Mouse (Mus musculus): ENCODE measurements around the gene Rasgef1a.

Gene Rasgef1a

GRCm38 (mm10) chr6:118027036-118027435 lies 15.8 kb downstream of the Rasgef1a start:
- no peak for DNase-seq (ENCODE audit: low spot score)

DNA sequence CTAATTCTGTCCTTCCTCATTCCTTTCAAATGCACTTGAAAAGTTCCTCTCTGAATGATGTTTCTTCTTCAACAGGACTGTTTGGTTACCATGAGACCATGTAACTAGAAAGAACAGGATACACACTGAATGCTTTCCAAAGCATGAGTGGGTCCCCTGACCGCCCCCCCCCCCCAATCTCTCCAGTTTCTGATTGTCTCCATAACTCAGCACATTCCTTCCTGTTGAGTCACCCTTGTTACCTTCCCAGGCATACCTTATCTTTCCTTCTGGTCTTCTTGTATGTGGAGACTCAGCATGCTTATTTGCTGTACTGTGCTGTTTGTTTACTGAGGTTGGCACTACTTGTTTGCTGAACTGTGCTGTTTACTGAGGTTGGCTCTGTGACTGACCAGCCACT lies 20.2 kb downstream of the Rasgef1a start:
- DNase-seq (ENCODE audit: low spot score), result peak; percentile 48

- peak; percentile 69 for DNase-seq (ENCODE audit: low spot score)
Observed at GRCm38 (mm10) chr6:118035639-118036038, 24.4 kb downstream of the Rasgef1a start.

GRCm38 (mm10) chr6:118036118-118036805 lies 25.0 kb downstream of the Rasgef1a start:
- DNase-seq (ENCODE audit: low spot score), result peak; percentile 77

- no peak for DNase-seq (ENCODE audit: low spot score)
Observed at GRCm38 (mm10) chr6:118036866-118037265, 25.6 kb downstream of the Rasgef1a start.

GRCm38 (mm10) chr6:118045180-118045579 lies 33.9 kb downstream of the Rasgef1a start:
- DNase-seq (ENCODE audit: low spot score), result peak; percentile 63

DNA sequence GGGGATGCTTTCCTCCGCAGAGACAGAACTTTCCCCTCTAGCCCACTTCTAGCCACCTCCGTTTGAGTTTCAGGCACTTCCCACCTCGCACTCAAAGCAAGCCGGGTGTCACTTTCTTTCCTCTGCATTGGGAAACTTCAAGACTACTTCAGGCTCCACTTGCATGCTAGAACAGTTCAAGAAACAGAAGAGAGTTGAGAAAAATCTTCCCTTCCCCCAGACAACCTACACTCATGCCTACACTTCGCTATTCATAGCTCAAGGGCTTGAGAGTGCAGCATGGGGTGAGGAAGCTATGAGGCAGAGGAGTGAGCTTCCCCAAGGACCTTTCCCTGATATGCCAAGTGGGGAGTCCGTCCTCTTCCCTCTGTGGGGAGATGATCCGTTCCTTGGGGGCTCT lies 34.7 kb downstream of the Rasgef1a start:
- peak; percentile 76 for DNase-seq (ENCODE audit: low spot score)

- no peak for DNase-seq (ENCODE audit: low spot score)
Observed at GRCm38 (mm10) chr6:118046511-118046910, 35.3 kb downstream of the Rasgef1a start.

GRCm38 (mm10) chr6:118046924-118047323 lies 35.7 kb downstream of the Rasgef1a start:
- no peak for DNase-seq (ENCODE audit: low spot score)

- DNase-seq (ENCODE audit: low spot score), result peak; percentile 89
Observed at GRCm38 (mm10) chr6:118047811-118048505, 36.7 kb downstream of the Rasgef1a start.

GRCm38 (mm10) chr6:118049776-118050175 lies 38.5 kb downstream of the Rasgef1a start:
- no peak for DNase-seq (ENCODE audit: low spot score)

DNA sequence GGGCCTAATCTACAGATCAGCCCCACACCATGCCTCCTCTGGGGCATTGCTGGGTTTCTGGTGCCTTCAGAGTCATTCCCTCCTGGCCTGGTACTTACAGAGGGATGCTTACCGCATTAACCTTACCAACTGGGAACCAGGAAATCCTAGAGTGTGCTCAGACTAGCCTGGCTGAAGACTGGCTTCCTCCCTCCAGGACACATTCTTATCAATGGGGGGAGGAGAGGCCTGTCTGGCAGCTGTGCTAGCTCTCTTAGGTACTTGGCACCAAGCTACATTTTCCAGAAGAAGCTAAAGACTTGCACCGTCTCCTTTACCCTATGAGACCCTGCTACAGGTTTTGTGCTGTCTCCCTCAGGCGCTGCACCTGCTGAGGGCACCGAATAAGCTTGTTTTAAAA lies 40.2 kb downstream of the Rasgef1a start:
- DNase-seq (ENCODE audit: low spot score), result peak; percentile 57

- DNase-seq (ENCODE audit: low spot score), result no peak
Observed at GRCm38 (mm10) chr6:118055209-118055608, 44.0 kb downstream of the Rasgef1a start.

DNA sequence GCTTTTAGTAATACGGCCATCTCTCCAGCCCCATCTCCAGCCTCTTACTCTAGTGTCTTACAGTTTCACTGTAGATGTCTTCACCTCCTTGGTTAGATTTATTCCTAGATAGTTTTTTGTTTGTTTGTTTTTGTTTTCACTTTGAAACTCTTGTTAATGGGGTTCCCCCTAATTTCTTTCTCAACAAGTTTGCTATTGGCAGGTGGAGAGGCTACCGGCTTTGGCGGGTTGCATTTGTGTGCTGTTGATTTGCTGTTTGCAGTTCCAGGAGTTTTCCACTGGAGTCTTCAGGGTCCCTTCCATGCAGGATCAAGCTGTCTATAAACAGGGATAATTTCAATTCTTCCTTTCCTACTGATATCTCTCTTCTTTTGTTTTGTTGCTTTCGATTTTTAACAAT lies 50.0 kb downstream of the Rasgef1a start:
- no peak for DNase-seq (ENCODE audit: low spot score)

DNA sequence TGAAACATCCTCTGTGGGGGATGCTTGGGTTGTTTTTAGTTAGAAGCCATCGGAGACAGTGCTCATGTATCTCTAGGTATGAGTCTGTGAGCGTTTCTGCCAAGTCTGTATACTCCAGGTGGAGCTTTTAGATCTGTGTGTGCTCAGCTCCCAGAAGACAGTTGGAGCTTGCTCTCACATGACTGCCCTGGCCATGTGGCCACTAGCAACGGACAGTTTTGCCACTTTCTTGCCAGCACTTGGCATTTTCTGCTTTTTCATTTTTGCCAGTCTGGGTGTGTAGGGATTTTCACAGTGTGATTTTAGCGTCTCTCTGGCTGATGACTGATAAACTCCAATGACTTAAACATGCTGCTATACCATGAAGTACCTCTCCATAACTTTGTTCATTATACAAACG lies 52.0 kb downstream of the Rasgef1a start:
- DNase-seq (ENCODE audit: low spot score), result no peak

DNA sequence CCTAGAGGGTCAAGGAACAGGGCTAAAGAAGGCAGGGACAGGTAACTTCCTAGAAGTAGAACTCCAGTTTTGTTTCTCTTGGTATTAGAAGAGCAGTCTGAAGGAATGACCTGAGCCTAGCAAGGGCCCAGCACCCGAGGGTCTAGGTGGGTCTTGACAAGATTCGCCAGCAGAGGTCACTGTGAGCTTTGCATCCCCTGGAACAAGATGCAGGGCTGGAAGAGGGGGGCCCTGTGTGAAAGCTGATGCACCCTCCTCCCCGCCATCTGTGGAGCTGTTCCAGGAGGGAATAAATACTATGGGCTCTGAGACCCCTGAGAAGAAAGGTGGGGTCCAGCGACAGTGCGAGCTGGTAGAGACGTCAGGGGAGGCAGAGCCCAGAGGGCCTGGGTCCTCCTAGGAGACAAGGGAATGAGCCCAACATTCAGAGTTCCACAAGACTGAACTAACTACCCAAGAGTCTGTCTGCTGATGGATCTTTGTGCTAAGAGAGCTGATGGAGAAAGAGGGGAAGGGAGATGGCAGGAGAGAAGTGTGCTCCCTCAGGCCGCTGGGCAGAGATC lies 53.8 kb downstream of the Rasgef1a start:
- DNase-seq (ENCODE audit: low spot score), result peak; percentile 74

DNA sequence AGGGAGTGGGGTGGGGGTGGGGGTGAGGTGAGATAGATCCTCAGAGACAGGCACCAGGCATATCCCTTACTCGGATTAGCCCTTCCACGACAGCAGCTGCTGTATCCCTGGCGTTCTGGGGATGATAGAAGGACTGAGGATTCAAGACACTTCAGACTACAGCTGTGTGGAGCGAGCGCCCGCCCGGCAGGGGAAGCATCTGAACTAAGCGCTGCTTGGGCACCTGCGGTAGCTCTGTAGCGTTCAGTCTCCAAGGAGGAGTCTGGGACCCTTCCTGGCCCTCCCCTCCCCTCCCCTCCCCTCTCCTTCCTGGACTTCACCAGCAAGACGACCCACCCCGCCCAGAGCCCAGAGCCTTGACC lies 54.6 kb downstream of the Rasgef1a start:
- no peak for DNase-seq (ENCODE audit: low spot score)

- peak; percentile 84 for DNase-seq (ENCODE audit: low spot score)
Observed at GRCm38 (mm10) chr6:118066199-118067081, 55.2 kb downstream of the Rasgef1a start.

- DNase-seq (ENCODE audit: low spot score), result no peak
Observed at GRCm38 (mm10) chr6:118067720-118068119, 56.5 kb downstream of the Rasgef1a start.

- DNase-seq (ENCODE audit: low spot score), result no peak
Observed at GRCm38 (mm10) chr6:118070321-118071012, 59.2 kb downstream of the Rasgef1a start.

- no peak for DNase-seq (ENCODE audit: low spot score)
Observed at GRCm38 (mm10) chr6:118071013-118071350, 59.7 kb downstream of the Rasgef1a start.

DNA sequence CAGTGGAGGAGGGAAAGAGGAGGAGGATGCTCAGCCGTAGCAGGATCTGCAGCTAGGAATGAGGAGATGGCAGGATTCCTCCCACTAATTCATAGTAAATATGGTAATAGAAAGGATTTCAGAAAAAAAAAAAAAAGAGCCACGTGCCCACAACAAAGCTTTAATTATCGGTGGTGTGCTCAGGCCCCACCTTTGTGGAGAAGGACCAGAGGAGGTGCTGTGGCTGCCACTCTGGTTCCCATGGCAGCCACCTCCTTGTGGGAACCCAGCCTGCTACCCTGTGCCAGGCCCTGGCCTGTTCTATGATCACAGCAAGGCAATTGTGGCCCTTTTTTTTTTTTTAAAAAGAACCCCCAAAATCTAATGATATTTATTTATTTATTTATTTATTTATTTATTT lies 60.2 kb downstream of the Rasgef1a start:
- DNase-seq (ENCODE audit: low spot score), result no peak

All from lung, postnatal 25 days (tissue).